ENCODE assay signal across 13 mouse cellular contexts in the genomic region with DNA sequence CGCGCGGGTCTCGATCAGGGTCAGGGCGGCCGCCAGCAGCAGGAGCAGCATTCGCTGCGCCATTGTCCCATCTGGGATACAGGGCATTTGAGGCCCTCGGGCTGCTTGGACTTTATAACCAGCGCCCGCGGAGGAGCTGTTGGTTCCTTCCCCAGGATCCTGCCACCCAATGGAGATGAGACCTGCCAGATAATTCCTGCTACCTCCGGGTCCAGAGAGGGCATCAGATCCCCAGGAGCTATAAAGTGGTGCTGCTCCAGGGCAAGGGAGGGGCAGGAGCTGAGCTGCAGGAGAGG. TPM values are rescaled to one million over a fixed set of nuclear protein-coding genes. Genes with fewer than 3 reads are reported as not detected.
DNase-seq lines count a peak whose midpoint lies in the region; ATAC-seq and TF ChIP-seq lines count a peak whose summit lies in the region.
"Not testable (repeated sequence)": the region's sequence is repeated elsewhere in the genome, so short reads cannot be mapped to it uniquely, and the experiment has no call there.
"Had no signal": no experiment of that assay in that cellular context is flagged by ENCODE, and none has a peak within 500 bp of the region (broad histone marks: within the 10 kb centered on the region; RNA-seq: fewer than 3 reads in every experiment).

No protein-coding gene starts in this region.

- H3K36me3 ChIP-seq in embryonic facial prominence, embryonic 12.5 days; hindbrain, embryonic 11.5 days (ENCODE audit: control insufficient read depth, insufficient read depth, low read length); kidney, embryonic 14.5 days (ENCODE audit: control insufficient read depth, insufficient read depth, low read length); liver, adult 2 months (ENCODE audit: control insufficient read depth, insufficient read depth, low read length); lung, postnatal 0 days (ENCODE audit: insufficient read depth, low read length); neural tube, embryonic 11.5 days (ENCODE audit: control insufficient read depth, insufficient read depth, low read length); thymus, adult 2 months (ENCODE audit: control insufficient read depth, insufficient read depth, low read length): not testable (repeated sequence)

- TF ChIP-seq CTCF in gastrocnemius, adult 2 months (IDR thresholded peaks at IDR 0.05); liver, adult 2 months (IDR thresholded peaks at IDR 0.05; ENCODE audit: low read depth, low read length); lung, postnatal 0 days (IDR thresholded peaks at IDR 0.05); thymus, adult 2 months (IDR thresholded peaks at IDR 0.05; ENCODE audit: borderline replicate concordance, control insufficient read depth, extremely low read depth, insufficient read depth, low read length, poor library complexity): not testable (repeated sequence)

- H3K4me1 ChIP-seq in embryonic facial prominence, embryonic 12.5 days; hindbrain, embryonic 11.5 days (replicated peaks; ENCODE audit: control insufficient read depth, insufficient read depth, low read length); kidney, embryonic 14.5 days (ENCODE audit: control insufficient read depth, insufficient read depth, low read length); liver, adult 2 months (ENCODE audit: control insufficient read depth, insufficient read depth, low read length); lung, postnatal 0 days (ENCODE audit: insufficient read depth, low read depth, low read length); neural tube, embryonic 11.5 days (ENCODE audit: control insufficient read depth, insufficient read depth, low read length): not testable (repeated sequence)
- H3K4me1 ChIP-seq in thymus, adult 2 months (replicated peaks; ENCODE audit: control insufficient read depth, insufficient read depth, low read length) = peaks cover 22% of the 10 kb centered on the region

- not testable (repeated sequence) for H3K79me2 ChIP-seq in liver, adult 2 months (ENCODE audit: control insufficient read depth, insufficient read depth, low read length)

- intact Hi-C loops in gastrocnemius, adult 2 months (cut with DNase I) = not testable (repeated sequence)

- not testable (repeated sequence) for TF ChIP-seq EP300 in lung, postnatal 0 days (IDR thresholded peaks at IDR 0.05)

- H3K9me3 ChIP-seq in embryonic facial prominence, embryonic 12.5 days; hindbrain, embryonic 11.5 days (ENCODE audit: control insufficient read depth, low read length); kidney, embryonic 14.5 days (ENCODE audit: control insufficient read depth, low read length); lung, postnatal 0 days (ENCODE audit: low read length); neural tube, embryonic 11.5 days (ENCODE audit: control insufficient read depth, low read length): not testable (repeated sequence)

- H3K4me2 ChIP-seq in embryonic facial prominence, embryonic 12.5 days (replicated peaks) = peak overlapping the region; percentile 46
- peak overlapping the region; percentile 36 for H3K4me2 ChIP-seq in hindbrain, embryonic 11.5 days (replicated peaks; ENCODE audit: low read depth, low read length)
- peak overlapping the region; percentile 41; the same call in 1 of the 2 replicates for H3K4me2 ChIP-seq in kidney, embryonic 14.5 days (replicated peaks; ENCODE audit: low read depth, low read length)
- peak overlapping the region; percentile 75 for H3K4me2 ChIP-seq in lung, postnatal 0 days (replicated peaks; ENCODE audit: low read depth, low read length)
- H3K4me2 ChIP-seq in neural tube, embryonic 11.5 days (ENCODE audit: low read depth) = peak overlapping the region; percentile 34

- H3K27ac ChIP-seq in embryonic facial prominence, embryonic 12.5 days; gastrocnemius, adult 2 months; hindbrain, embryonic 11.5 days (ENCODE audit: low read depth, low read length); kidney, embryonic 14.5 days (ENCODE audit: low read depth, low read length); liver, adult 2 months (replicated peaks; ENCODE audit: insufficient read depth, low read depth, low read length); lung, postnatal 0 days (ENCODE audit: low read length); neural tube, embryonic 11.5 days (ENCODE audit: low read depth, low read length); thymus, adult 2 months (ENCODE audit: control insufficient read depth, insufficient read depth, low read length): not testable (repeated sequence)

- peak overlapping the region; percentile 31 for H3K4me3 ChIP-seq in embryonic facial prominence, embryonic 12.5 days
- peak overlapping the region; percentile 74 for H3K4me3 ChIP-seq in gastrocnemius, adult 2 months
- H3K4me3 ChIP-seq in hindbrain, embryonic 11.5 days (ENCODE audit: low read depth, low read length) = peak overlapping the region; percentile 28
- H3K4me3 ChIP-seq in kidney, embryonic 14.5 days (ENCODE audit: low read length) = peak overlapping the region; percentile 33
- peak overlapping the region; percentile 68; the same call in 1 of the 2 replicates for H3K4me3 ChIP-seq in liver, adult 2 months (ENCODE audit: insufficient read depth, low read depth, low read length)
- peak overlapping the region; percentile 59 for H3K4me3 ChIP-seq in lung, postnatal 0 days (ENCODE audit: low read depth, low read length)
- H3K4me3 ChIP-seq in neural tube, embryonic 11.5 days (ENCODE audit: low read depth, low read length) = peak overlapping the region; percentile 11; the same call in 1 of the 2 replicates
- H3K4me3 ChIP-seq in thymus, adult 2 months (ENCODE audit: control insufficient read depth, insufficient read depth, low read length) = peak overlapping the region; percentile 54

- ATAC-seq in embryonic facial prominence, embryonic 12.5 days (ENCODE audit: insufficient number of reproducible peaks, insufficient read depth, low FRiP score, low TSS enrichment); hindbrain, embryonic 11.5 days (ENCODE audit: low FRiP score); kidney, embryonic 14.5 days (ENCODE audit: low FRiP score, low TSS enrichment); lung, postnatal 0 days; neural tube, embryonic 11.5 days (ENCODE audit: insufficient read depth, low FRiP score, low TSS enrichment): not testable (repeated sequence)

- not testable (repeated sequence) for H3K9ac ChIP-seq in embryonic facial prominence, embryonic 12.5 days; hindbrain, embryonic 11.5 days (ENCODE audit: low read depth, low read length); kidney, embryonic 14.5 days (ENCODE audit: low read depth, low read length); neural tube, embryonic 11.5 days (ENCODE audit: low read length)
- H3K9ac ChIP-seq in liver, adult 2 months (ENCODE audit: low read depth, low read length) = peak overlapping the region; percentile 33; the same call in 1 of the 2 replicates
- H3K9ac ChIP-seq in lung, postnatal 0 days (replicated peaks; ENCODE audit: low read depth) = peak overlapping the region; percentile 39

- DNase-seq in gastrocnemius, adult 2 months; hindbrain, embryonic 11.5 days (ENCODE audit: low spot score); liver, adult 2 months (ENCODE audit: extremely low read depth, low read depth, low spot score); lung, postnatal 0 days (ENCODE audit: low spot score); neural tube, embryonic 11.5 days (ENCODE audit: low spot score); thymus, adult 2 months: not testable (repeated sequence)

- TF ChIP-seq POLR2A in liver, adult 2 months (IDR thresholded peaks at IDR 0.05; ENCODE audit: extremely low read depth, insufficient read depth, low read length); thymus, adult 2 months (IDR thresholded peaks at IDR 0.05; ENCODE audit: control insufficient read depth, extremely low read depth, insufficient read depth, low read length, poor library complexity): not testable (repeated sequence)

- H3K27me3 ChIP-seq in embryonic facial prominence, embryonic 12.5 days = peaks cover 63% of the 10 kb centered on the region
- H3K27me3 ChIP-seq in hindbrain, embryonic 11.5 days (ENCODE audit: control insufficient read depth, insufficient read depth, low read length) = peaks cover 32% of the 10 kb centered on the region
- peaks cover 55% of the 10 kb centered on the region for H3K27me3 ChIP-seq in kidney, embryonic 14.5 days (ENCODE audit: control insufficient read depth, insufficient read depth, low read length)
- H3K27me3 ChIP-seq in liver, adult 2 months (ENCODE audit: control insufficient read depth, insufficient read depth, low read length); lung, postnatal 0 days (replicated peaks; ENCODE audit: insufficient read depth, low read length); thymus, adult 2 months (ENCODE audit: control insufficient read depth, insufficient read depth, low read length): not testable (repeated sequence)
- H3K27me3 ChIP-seq in neural tube, embryonic 11.5 days (ENCODE audit: control insufficient read depth, insufficient read depth, low read length) = peaks cover 37% of the 10 kb centered on the region

- WGBS in embryonic facial prominence, embryonic 12.5 days = 2% methylated on average over 13 of the region's 13 CpGs
- WGBS in hindbrain, embryonic 11.5 days = 1% methylated on average over 13 of the region's 13 CpGs
- 1% methylated on average over 11 of the region's 13 CpGs for WGBS in kidney, embryonic 14.5 days
- WGBS in liver, adult 2 months = 7% methylated on average over 13 of the region's 13 CpGs
- whole genome bisulfite sequencing in lung, postnatal 0 days = 4% methylated on average over 12 of the region's 13 CpGs
- WGBS in neural tube, embryonic 11.5 days = 0% methylated on average over 13 of the region's 13 CpGs
- WGBS in thymus, adult 2 months = 9% methylated on average over 13 of the region's 13 CpGs

RNA-seq across cellular contexts. Expression of a gene that starts 16.6 kb away (rescaled TPM):
- polyA plus RNA-seq in embryonic facial prominence, embryonic 12.5 days (2016; fragmentation: Nextera tagmentation; extraction: Ambion mirVana) = not detected in 2 replicates
- total RNA-seq in gastrocnemius, adult 2 months (2021) = not detected
- polyA plus RNA-seq in hindbrain, embryonic 11.5 days (2014; fragmentation: Nextera tagmentation; extraction: Ambion mirVana) = not detected in 2 replicates
- polyA plus RNA-seq in kidney, embryonic 14.5 days (2014; fragmentation: Nextera tagmentation; extraction: Ambion mirVana) = not detected in 2 replicates
- total RNA-seq in liver, adult 2 months (2014; rRNA removed) = not detected in 2 replicates
- not detected in 2 replicates for polyA plus RNA-seq in liver, adult 2 months (2012; rRNA removed)
- not detected in 2 replicates for polyA plus RNA-seq in lung, postnatal 0 days (2015; fragmentation: Nextera tagmentation; extraction: Ambion mirVana)
- polyA plus RNA-seq in neural tube, embryonic 11.5 days (2014; fragmentation: Nextera tagmentation; extraction: Ambion mirVana) = not detected in 2 replicates
- polyA plus RNA-seq in thymus, adult 2 months (2012; rRNA removed) = 1.7 and 2.4 TPM in 2 replicates
- total RNA-seq: adrenal gland, postnatal 25 days; gastrocnemius, postnatal 25 days; heart, postnatal 4 days had no signal
- polyA plus RNA-seq: cortical plate, adult 2 months; myocyte had no signal

RNA-seq across cellular contexts. Expression of a gene that starts 22.5 kb away (rescaled TPM):
- polyA plus RNA-seq in embryonic facial prominence, embryonic 12.5 days (2016; fragmentation: Nextera tagmentation; extraction: Ambion mirVana) = not detected in 2 replicates
- total RNA-seq in gastrocnemius, adult 2 months (2021) = not detected
- polyA plus RNA-seq in hindbrain, embryonic 11.5 days (2014; fragmentation: Nextera tagmentation; extraction: Ambion mirVana) = not detected in 2 replicates
- polyA plus RNA-seq in kidney, embryonic 14.5 days (2014; fragmentation: Nextera tagmentation; extraction: Ambion mirVana) = not detected in 2 replicates
- total RNA-seq in liver, adult 2 months (2014; rRNA removed) = not detected in 2 replicates
- not detected in 2 replicates for polyA plus RNA-seq in liver, adult 2 months (2012; rRNA removed)
- 6.7 and 9.6 TPM in 2 replicates for polyA plus RNA-seq in lung, postnatal 0 days (2015; fragmentation: Nextera tagmentation; extraction: Ambion mirVana)
- not detected in 2 replicates for polyA plus RNA-seq in neural tube, embryonic 11.5 days (2014; fragmentation: Nextera tagmentation; extraction: Ambion mirVana)
- 20.1 and 20.8 TPM in 2 replicates for polyA plus RNA-seq in thymus, adult 2 months (2012; rRNA removed)
- total RNA-seq: adrenal gland, postnatal 25 days; gastrocnemius, postnatal 25 days; heart, postnatal 4 days had no signal
- polyA plus RNA-seq: cortical plate, adult 2 months; myocyte had no signal

RNA-seq across cellular contexts. Expression of a gene that starts 24.3 kb away (rescaled TPM):
- not detected in 2 replicates for polyA plus RNA-seq in embryonic facial prominence, embryonic 12.5 days (2016; fragmentation: Nextera tagmentation; extraction: Ambion mirVana)
- total RNA-seq in gastrocnemius, adult 2 months (2021) = not detected
- not detected in 2 replicates for polyA plus RNA-seq in hindbrain, embryonic 11.5 days (2014; fragmentation: Nextera tagmentation; extraction: Ambion mirVana)
- not detected in 2 replicates for polyA plus RNA-seq in kidney, embryonic 14.5 days (2014; fragmentation: Nextera tagmentation; extraction: Ambion mirVana)
- 0.18 and 0.47 TPM in 2 replicates for total RNA-seq in liver, adult 2 months (2014; rRNA removed)
- 0.10 and 0.11 TPM in 2 replicates for polyA plus RNA-seq in liver, adult 2 months (2012; rRNA removed)
- polyA plus RNA-seq in lung, postnatal 0 days (2015; fragmentation: Nextera tagmentation; extraction: Ambion mirVana) = not detected in 2 replicates
- polyA plus RNA-seq in neural tube, embryonic 11.5 days (2014; fragmentation: Nextera tagmentation; extraction: Ambion mirVana) = not detected in 2 replicates
- polyA plus RNA-seq in thymus, adult 2 months (2012; rRNA removed) = 1.4 and 1.7 TPM in 2 replicates
- total RNA-seq: gastrocnemius, postnatal 25 days; heart, postnatal 4 days had no signal
- polyA plus RNA-seq: cortical plate, adult 2 months; myocyte had no signal

RNA-seq across cellular contexts. Expression of a gene that starts 44.3 kb away (rescaled TPM):
- not detected in 2 replicates for polyA plus RNA-seq in embryonic facial prominence, embryonic 12.5 days (2016; fragmentation: Nextera tagmentation; extraction: Ambion mirVana)
- total RNA-seq in gastrocnemius, adult 2 months (2021) = not detected
- not detected in 2 replicates for polyA plus RNA-seq in hindbrain, embryonic 11.5 days (2014; fragmentation: Nextera tagmentation; extraction: Ambion mirVana)
- not detected in 2 replicates for polyA plus RNA-seq in kidney, embryonic 14.5 days (2014; fragmentation: Nextera tagmentation; extraction: Ambion mirVana)
- total RNA-seq in liver, adult 2 months (2014; rRNA removed) = not detected in 2 replicates
- polyA plus RNA-seq in liver, adult 2 months (2012; rRNA removed) = not detected in 2 replicates
- polyA plus RNA-seq in lung, postnatal 0 days (2015; fragmentation: Nextera tagmentation; extraction: Ambion mirVana) = 0.12 TPM in 2 replicates
- not detected in 2 replicates for polyA plus RNA-seq in neural tube, embryonic 11.5 days (2014; fragmentation: Nextera tagmentation; extraction: Ambion mirVana)
- polyA plus RNA-seq in thymus, adult 2 months (2012; rRNA removed) = 1.7 and 2.5 TPM in 2 replicates
- total RNA-seq: adrenal gland, postnatal 25 days; gastrocnemius, postnatal 25 days; heart, postnatal 4 days had no signal
- polyA plus RNA-seq: cortical plate, adult 2 months; myocyte had no signal

Comparison
In these comparisons a context has a peak if more than half of its experiments do, and no peak if none do; other contexts are left out.
1. H3K4me3 ChIP-seq: peak in every context shown above with its lines; median percentile 74 in gastrocnemius, adult 2 months; 68 in liver, adult 2 months; 59 in lung, postnatal 0 days; 54 in thymus, adult 2 months; 33 in kidney, embryonic 14.5 days; 31 in embryonic facial prominence, embryonic 12.5 days; 28 in hindbrain, embryonic 11.5 days; 11 in neural tube, embryonic 11.5 days.